ENCODE assay signal across 24 mouse cellular contexts in genomic region chr4:133286476-133287077, GRCm38 (mm10). TPM values are rescaled to one million over a fixed set of nuclear protein-coding genes. Genes with fewer than 3 reads are reported as not detected.
DNase-seq lines count a peak whose midpoint lies in the region; ATAC-seq and TF ChIP-seq lines count a peak whose summit lies in the region.
"Had no signal": no experiment of that assay in that cellular context is flagged by ENCODE, and none has a peak within 500 bp of the region (broad histone marks: within the 10 kb centered on the region; RNA-seq: fewer than 3 reads in every experiment).

No protein-coding gene starts in this region.

- H3K27me3 ChIP-seq in heart, embryonic 13.5 days (replicated peaks): no peaks in the 10 kb centered on the region
- no peaks in the 10 kb centered on the region for H3K27me3 ChIP-seq in heart, adult 2 months (ENCODE audit: control insufficient read depth, insufficient read depth, low read length)
- H3K27me3 ChIP-seq in liver, postnatal 0 days (ENCODE audit: insufficient read depth, low read length): no peaks in the 10 kb centered on the region
- no peaks in the 10 kb centered on the region for H3K27me3 ChIP-seq in kidney, embryonic 14.5 days (ENCODE audit: control insufficient read depth, insufficient read depth, low read length)
- H3K27me3 ChIP-seq: embryonic facial prominence, embryonic 13.5 days; kidney, embryonic 15.5 days had no signal

- no peak for TF ChIP-seq CTCF in heart, adult 2 months (IDR thresholded peaks at IDR 0.05)
- TF ChIP-seq CTCF in liver, postnatal 0 days (IDR thresholded peaks at IDR 0.05; ENCODE audit: low read depth): no peak

- TF ChIP-seq EP300 in heart, adult 2 months (IDR thresholded peaks at IDR 0.05; ENCODE audit: insufficient read depth, low read depth, low read length): no peak
- no peak for TF ChIP-seq EP300 in liver, postnatal 0 days (IDR thresholded peaks at IDR 0.05; ENCODE audit: low read depth)

- peak overlapping the region; percentile 16; the same call in 1 of the 2 replicates for H3K27ac ChIP-seq in heart, embryonic 13.5 days (replicated peaks)
- no peak overlapping the region for H3K27ac ChIP-seq in heart, adult 2 months
- peak overlapping the region; percentile 59; the same call in 1 of the 2 replicates for H3K27ac ChIP-seq in ES-E14 (ENCODE audit: insufficient read depth, low read depth, low read length, poor library complexity, severe bottlenecking)
- peak overlapping the region; percentile 13 for H3K27ac ChIP-seq in liver, postnatal 0 days (ENCODE audit: low read depth)
- H3K27ac ChIP-seq in kidney, embryonic 14.5 days (ENCODE audit: low read depth, low read length): no peak overlapping the region
- H3K27ac ChIP-seq: embryonic facial prominence, embryonic 13.5 days; hindbrain, postnatal 0 days; kidney, embryonic 15.5 days; left cerebral cortex, adult 2 months had no signal

- no peak overlapping the region for H3K9ac ChIP-seq in heart, embryonic 13.5 days
- no peak overlapping the region for H3K9ac ChIP-seq in heart, adult 2 months (ENCODE audit: low read depth, low read length)
- H3K9ac ChIP-seq in ES-E14 (ENCODE audit: insufficient read depth, low read depth, low read length, poor library complexity, severe bottlenecking): no peak overlapping the region
- H3K9ac ChIP-seq in liver, postnatal 0 days (replicated peaks): no peak overlapping the region
- no peak overlapping the region for H3K9ac ChIP-seq in kidney, embryonic 14.5 days (ENCODE audit: low read depth, low read length)
- H3K9ac ChIP-seq: embryonic facial prominence, embryonic 13.5 days; kidney, embryonic 15.5 days had no signal

- DNase-seq in heart, adult 2 months: no peak
- DNase-seq in ES-E14 (ENCODE audit: low read depth, low spot score) (no peak), ZHBTc4 (ENCODE audit: low read depth, low spot score) (peak; percentile 79)
- DNase-seq in liver, postnatal 0 days: no peak
- no peak for DNase-seq in embryo, embryonic 10 days (ENCODE audit: low spot score)
- DNase-seq in cerebellum, postnatal 4 days (ENCODE audit: low spot score in 2 of 2): no peak
- DNase-seq: cerebellum, adult 18-20 months; cerebellum, postnatal 14 days; embryo, embryonic 11 days; gastrocnemius, postnatal 10 days; heart, adult 11 months; kidney, postnatal 4 days; layer of hippocampus, adult 9-11 months; lung, postnatal 4 days; midbrain, embryonic 14.5 days; right cerebral cortex, postnatal 25 days; thymus, postnatal 14 days had no signal

- ATAC-seq in heart, embryonic 13.5 days (ENCODE audit: extremely low read depth, insufficient number of reproducible peaks, low FRiP score, low TSS enrichment): no peak
- peak; percentile 55; the same call in 1 of the 2 replicates for ATAC-seq in liver, postnatal 0 days
- ATAC-seq in kidney, embryonic 14.5 days (ENCODE audit: low FRiP score, low TSS enrichment): no peak
- ATAC-seq: forebrain, embryonic 14.5 days; hindbrain, postnatal 0 days had no signal

- peaks cover 34% of the 10 kb centered on the region for H3K4me1 ChIP-seq in heart, embryonic 13.5 days
- H3K4me1 ChIP-seq in heart, adult 2 months (ENCODE audit: control insufficient read depth, insufficient read depth, low read length): peaks cover 3% of the 10 kb centered on the region; the same call in 1 of the 2 replicates
- peaks cover 0 to 16% of the 10 kb centered on the region in 2 experiments; a peak in 2 of 4 replicates for H3K4me1 ChIP-seq in ES-E14 (ENCODE audit: control insufficient read depth in 2 of 2, insufficient read depth in 2 of 2, low read length in 2 of 2, poor library complexity in 1 of 2)
- peaks cover 32% of the 10 kb centered on the region for H3K4me1 ChIP-seq in liver, postnatal 0 days (ENCODE audit: insufficient read depth)
- H3K4me1 ChIP-seq in kidney, embryonic 14.5 days (ENCODE audit: control insufficient read depth, insufficient read depth, low read length): peaks cover 11% of the 10 kb centered on the region; the same call in 1 of the 2 replicates

- no peak overlapping the region for H3K4me3 ChIP-seq in heart, embryonic 13.5 days
- no peak overlapping the region for H3K4me3 ChIP-seq in heart, adult 2 months
- no peak overlapping the region for H3K4me3 ChIP-seq in ES-E14 (ENCODE audit: insufficient read depth in 1 of 2, low read depth in 1 of 2, low read length in 2 of 2, poor library complexity in 1 of 2, severe bottlenecking in 1 of 2)
- no peak overlapping the region for H3K4me3 ChIP-seq in liver, postnatal 0 days (ENCODE audit: low read depth, low read length)
- H3K4me3 ChIP-seq in kidney, embryonic 14.5 days (ENCODE audit: low read length): no peak overlapping the region
- H3K4me3 ChIP-seq: embryonic facial prominence, embryonic 13.5 days; kidney, embryonic 15.5 days; left cerebral cortex, adult 2 months had no signal

- in situ Hi-C loops in ES-E14 (cut with MboI; ENCODE audit: low sequenced_read_pairs in 2 of 2, unreplicated experiment in 2 of 2): loop anchor here in 1 of 2 experiments (25.0 kb wide), 1 partner anchor 274 kb away; the partner anchor contains the start of gene Ahdc1

- 67% methylated on average over 4 of the region's 4 CpGs for WGBS in heart, embryonic 13.5 days
- WGBS in heart, adult 2 months: 57% methylated on average over 4 of the region's 4 CpGs
- 58% methylated on average over 4 of the region's 4 CpGs for WGBS in liver, postnatal 0 days (ENCODE audit: insufficient replicate concordance)
- whole genome bisulfite sequencing in kidney, embryonic 14.5 days: 80% methylated on average over 4 of the region's 4 CpGs

- no peaks in the 10 kb centered on the region for H3K9me3 ChIP-seq in heart, embryonic 13.5 days
- no peaks in the 10 kb centered on the region for H3K9me3 ChIP-seq in ES-E14 (ENCODE audit: control insufficient read depth, insufficient read depth, low read depth, low read length)
- H3K9me3 ChIP-seq in liver, postnatal 0 days (ENCODE audit: low read length): no peaks in the 10 kb centered on the region
- H3K9me3 ChIP-seq in kidney, embryonic 14.5 days (ENCODE audit: control insufficient read depth, low read length): no peaks in the 10 kb centered on the region
- H3K9me3 ChIP-seq: embryonic facial prominence, embryonic 13.5 days; kidney, embryonic 15.5 days had no signal

- intact Hi-C loops in heart, adult 2 months (cut with DNase I): no loop called here

- H3K79me2 ChIP-seq in heart, adult 2 months (replicated peaks; ENCODE audit: control insufficient read depth, insufficient read depth, low read length): no peaks in the 10 kb centered on the region

- no peak for TF ChIP-seq POLR2A in heart, adult 2 months (IDR thresholded peaks at IDR 0.05; ENCODE audit: insufficient read depth, low read depth, low read length)

- no peak overlapping the region; the same call in 1 of the 2 replicates for H3K4me2 ChIP-seq in heart, embryonic 13.5 days
- peak overlapping the region; percentile 34 for H3K4me2 ChIP-seq in liver, postnatal 0 days (ENCODE audit: low read depth, low read length)
- no peak overlapping the region for H3K4me2 ChIP-seq in kidney, embryonic 14.5 days (replicated peaks; ENCODE audit: low read depth, low read length)
- H3K4me2 ChIP-seq: embryonic facial prominence, embryonic 13.5 days; kidney, embryonic 15.5 days had no signal

- 0 out of 2 replicates have a peak, but pooled peaks cover 2% of the 10 kb centered on the region for H3K36me3 ChIP-seq in heart, embryonic 13.5 days
- H3K36me3 ChIP-seq in heart, adult 2 months (ENCODE audit: control insufficient read depth, insufficient read depth, low read length): no peaks in the 10 kb centered on the region
- H3K36me3 ChIP-seq in ES-E14 (ENCODE audit: control insufficient read depth, insufficient read depth, low read length, poor library complexity, severe bottlenecking): 0 out of 2 replicates have a peak, but pooled peaks cover 2% of the 10 kb centered on the region
- no peaks in the 10 kb centered on the region for H3K36me3 ChIP-seq in liver, postnatal 0 days (replicated peaks; ENCODE audit: insufficient read depth, low read length)
- no peaks in the 10 kb centered on the region for H3K36me3 ChIP-seq in kidney, embryonic 14.5 days (ENCODE audit: control insufficient read depth, insufficient read depth, low read length)
- H3K36me3 ChIP-seq: embryonic facial prominence, embryonic 13.5 days; kidney, embryonic 15.5 days had no signal

TF ChIP-seq in ES-E14, 5 proteins besides CTCF, POLR2A, EP300 and RAD21:
- TF ChIP-seq ZNF384 (IDR thresholded peaks at IDR 0.05; ENCODE audit: low read depth, low read length): peak; percentile 31; the same call in 1 of the 2 replicates
- no peak for TF ChIP-seq CHD2 (IDR thresholded peaks at IDR 0.05; ENCODE audit: low read depth, low read length)

RNA-seq across cellular contexts. Expression of gene Tmem222, which starts 9.0 kb away (rescaled TPM):
- 57.1 and 60.2 TPM in 2 replicates for polyA plus RNA-seq in heart, embryonic 13.5 days (2015; fragmentation: Nextera tagmentation; extraction: Ambion mirVana)
- total RNA-seq in heart, adult 2 months (2021): 10 to 100 TPM; 31.9 to 33.9 TPM
- polyA plus RNA-seq in heart, adult 2 months (2012; rRNA removed): 48.3 and 72.9 TPM in 2 replicates
- total RNA-seq in ES-E14 (2012; rRNA removed): 73.3 and 89.4 TPM in 2 replicates
- 29.6 and 30.8 TPM in 2 replicates for polyA plus RNA-seq in liver, postnatal 0 days (2015; fragmentation: Nextera tagmentation; extraction: Ambion mirVana)
- 74.9 and 87.9 TPM in 2 replicates for polyA plus RNA-seq in kidney, embryonic 14.5 days (2014; fragmentation: Nextera tagmentation; extraction: Ambion mirVana)

RNA-seq across cellular contexts. Expression of gene Sytl1, which starts 23.7 kb away (rescaled TPM):
- 0.32 and 0.78 TPM in 2 replicates for polyA plus RNA-seq in heart, embryonic 13.5 days (2015; fragmentation: Nextera tagmentation; extraction: Ambion mirVana)
- total RNA-seq in heart, adult 2 months (2021): under 1 TPM; 0.29 to 0.61 TPM
- 0.53 and 0.80 TPM in 2 replicates for polyA plus RNA-seq in heart, adult 2 months (2012; rRNA removed)
- total RNA-seq in ES-E14 (2012; rRNA removed): 2.0 and 4.4 TPM in 2 replicates
- 1.0 and 1.3 TPM in 2 replicates for polyA plus RNA-seq in liver, postnatal 0 days (2015; fragmentation: Nextera tagmentation; extraction: Ambion mirVana)
- 0.70 and 1.1 TPM in 2 replicates for polyA plus RNA-seq in kidney, embryonic 14.5 days (2014; fragmentation: Nextera tagmentation; extraction: Ambion mirVana)

RNA-seq across cellular contexts. Expression of gene Map3k6, which starts 46.0 kb away (rescaled TPM):
- polyA plus RNA-seq in heart, embryonic 13.5 days (2015; fragmentation: Nextera tagmentation; extraction: Ambion mirVana): 2.3 and 2.6 TPM in 2 replicates
- 10 to 100 TPM; 16.3 to 27.3 TPM for total RNA-seq in heart, adult 2 months (2021)
- polyA plus RNA-seq in heart, adult 2 months (2012; rRNA removed): 12.0 and 15.7 TPM in 2 replicates
- 2.7 and 4.3 TPM in 2 replicates for total RNA-seq in ES-E14 (2012; rRNA removed)
- polyA plus RNA-seq in liver, postnatal 0 days (2015; fragmentation: Nextera tagmentation; extraction: Ambion mirVana): 1.2 and 1.3 TPM in 2 replicates
- polyA plus RNA-seq in kidney, embryonic 14.5 days (2014; fragmentation: Nextera tagmentation; extraction: Ambion mirVana): 2.8 and 4.1 TPM in 2 replicates

Comparison
In these comparisons a context has a peak if more than half of its experiments do, and no peak if none do; other contexts are left out.
1. H3K27ac ChIP-seq: peak in heart, embryonic 13.5 days (single experiment), ES-E14 (single experiment) and liver, postnatal 0 days (single experiment); none in heart, adult 2 months (single experiment) and kidney, embryonic 14.5 days (single experiment).